Mouse (Mus musculus): ENCODE results near the gene Wsb1.

DNA sequence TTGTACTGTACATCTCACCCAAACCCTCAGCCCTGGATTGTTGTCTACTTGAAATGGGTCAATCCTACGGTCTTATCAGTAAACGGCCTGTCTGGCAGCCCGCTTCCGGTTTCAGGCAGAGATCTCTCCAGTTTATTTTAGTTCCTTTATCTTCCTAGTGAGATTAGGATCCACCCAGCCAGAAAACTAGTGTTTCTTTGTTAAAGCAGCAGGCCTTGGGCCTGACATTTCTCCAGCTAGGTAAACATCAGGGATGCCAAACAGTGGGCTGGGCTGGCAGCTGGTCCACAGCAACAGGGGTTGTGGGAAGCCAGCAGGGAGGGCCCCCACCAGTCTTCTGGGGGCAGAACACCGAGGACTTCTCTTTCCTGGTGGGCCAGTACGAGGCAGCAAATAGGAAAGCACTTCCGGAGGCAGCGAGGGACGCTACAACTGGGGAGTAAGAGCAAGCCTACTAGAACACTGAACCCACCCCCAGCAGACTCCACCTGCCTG, 31.9 kb upstream of the Wsb1 start:
- TF ChIP-seq POLR2A (IDR thresholded peaks at IDR 0.05; ENCODE audit: extremely low read depth, insufficient read depth, low read length) (no peak), CTCF (IDR thresholded peaks at IDR 0.05; ENCODE audit: extremely low read depth, insufficient read depth, low read length) (no peak)
